Mouse (Mus musculus) c-Kit-positive CD71-positive TER-119-positive erythroid progenitor cells, embryonic 14.5 days (primary cell): ENCODE results near the gene Thrb.
"Not testable (repeated sequence)": the region's sequence is repeated elsewhere in the genome, so short reads cannot be mapped to it uniquely, and the experiment has no call there.

ENCODE experiments used
- DNase-seq: peaks from one replicate; pipeline ENCODE4 v3.0.0-alpha.2; 2013; ENCODE audit warnings: low spot score

Thrb gene

GRCm38 (mm10) chr14:17879446-17879845 is 219.4 kb downstream of the Thrb start:
- no peak for DNase-seq

DNA sequence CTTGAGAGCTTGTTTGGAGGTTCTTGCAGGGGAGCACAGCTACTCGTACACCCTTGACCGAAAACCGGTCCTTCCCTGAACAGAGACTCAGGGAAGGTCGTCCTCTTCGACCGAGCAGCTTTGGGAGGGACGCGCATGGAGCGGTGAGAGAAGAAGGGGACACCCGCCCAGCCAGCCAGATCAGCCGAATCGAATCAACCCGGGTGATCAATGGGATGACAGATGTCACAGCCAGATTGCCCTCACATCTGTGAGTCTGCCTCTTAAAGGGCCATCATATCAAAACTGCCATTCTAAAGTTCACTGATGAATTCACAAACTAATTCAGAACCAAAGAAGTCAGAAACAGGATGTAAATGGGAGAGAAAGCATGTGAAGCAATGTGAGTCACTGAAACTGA is 224.8 kb downstream of the Thrb start:
- DNase-seq = no peak

- DNase-seq = no peak
Observed at GRCm38 (mm10) chr14:17885320-17885719, 225.3 kb downstream of the Thrb start.

DNA sequence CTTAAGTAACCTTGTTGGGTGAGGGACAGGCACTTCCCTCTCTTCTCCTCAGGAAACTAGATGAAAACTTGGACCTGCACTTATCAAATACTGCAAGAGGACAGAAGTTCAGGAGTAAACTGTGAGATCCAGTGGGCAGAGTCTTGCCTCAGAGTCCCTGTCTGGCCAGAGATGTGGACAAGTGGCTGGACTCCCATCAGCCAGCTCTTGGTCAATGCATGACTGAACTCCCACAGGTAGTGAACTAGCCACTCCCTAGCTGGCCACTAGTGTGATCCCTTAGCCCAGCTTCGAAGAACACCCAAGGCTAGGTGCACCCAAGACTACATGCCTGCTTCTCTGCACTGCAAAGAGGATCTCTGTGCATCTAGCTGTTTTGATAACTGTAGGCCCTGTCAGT is 234.7 kb downstream of the Thrb start:
- no peak for DNase-seq

DNA sequence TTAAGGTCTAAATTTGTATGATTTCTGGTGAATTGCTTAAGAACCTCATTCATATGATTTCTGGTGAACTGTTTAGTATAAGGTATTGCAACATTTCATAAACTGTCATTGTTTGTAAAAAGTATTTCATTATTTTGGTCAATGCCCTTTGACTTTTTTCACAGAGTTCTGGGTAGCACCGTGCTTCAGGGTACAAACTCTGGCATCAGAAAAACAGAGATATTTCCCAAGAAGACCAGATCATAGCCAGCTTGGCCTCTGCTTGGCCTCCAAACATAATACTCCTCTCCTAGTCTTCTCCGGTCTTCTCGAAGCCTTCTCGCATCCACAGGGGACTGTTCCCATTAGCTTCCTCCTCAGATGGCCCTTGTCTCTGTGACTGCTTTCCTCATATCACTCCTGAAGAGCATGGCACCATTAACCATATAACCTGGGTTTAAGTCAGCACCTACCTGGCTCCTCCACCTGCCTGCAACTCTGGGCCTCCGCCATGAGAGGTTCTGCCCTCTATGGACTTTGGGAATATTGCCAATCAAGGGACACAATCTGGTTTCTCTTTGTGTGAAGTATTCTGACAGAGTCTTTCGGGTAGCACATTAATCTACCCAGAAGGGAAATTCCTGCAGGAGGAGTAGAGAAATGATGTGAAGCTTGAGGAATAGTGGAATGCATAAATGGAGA is 239.8 kb downstream of the Thrb start:
- no peak for DNase-seq

- no peak for DNase-seq
Observed at GRCm38 (mm10) chr14:17900414-17900795, 240.3 kb downstream of the Thrb start.

DNA sequence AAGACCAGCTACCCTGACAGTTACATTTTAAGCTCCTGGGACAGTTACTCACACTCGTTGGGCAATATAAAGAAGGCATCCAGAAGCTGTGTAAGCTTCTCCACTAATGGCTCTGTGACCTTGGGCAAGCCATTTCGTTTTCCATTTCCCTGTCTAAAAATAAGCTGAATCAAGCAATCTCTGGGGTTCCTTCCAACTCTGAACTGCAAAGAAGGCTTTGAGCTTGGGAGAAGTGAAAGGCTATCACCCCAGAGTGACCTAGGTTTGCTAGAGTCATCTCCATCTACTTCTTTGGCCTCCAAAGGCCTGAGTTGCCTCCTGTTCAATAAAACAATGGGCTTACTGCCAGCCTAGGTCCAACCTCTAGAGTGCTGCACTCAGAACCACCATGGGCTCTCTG is 242.4 kb downstream of the Thrb start:
- DNase-seq = no peak

- no peak for DNase-seq
Observed at GRCm38 (mm10) chr14:17903121-17903520, 243.1 kb downstream of the Thrb start.

GRCm38 (mm10) chr14:17904554-17904953 is 244.5 kb downstream of the Thrb start:
- DNase-seq = no peak

GRCm38 (mm10) chr14:17905627-17906026 is 245.6 kb downstream of the Thrb start:
- no peak for DNase-seq

DNA sequence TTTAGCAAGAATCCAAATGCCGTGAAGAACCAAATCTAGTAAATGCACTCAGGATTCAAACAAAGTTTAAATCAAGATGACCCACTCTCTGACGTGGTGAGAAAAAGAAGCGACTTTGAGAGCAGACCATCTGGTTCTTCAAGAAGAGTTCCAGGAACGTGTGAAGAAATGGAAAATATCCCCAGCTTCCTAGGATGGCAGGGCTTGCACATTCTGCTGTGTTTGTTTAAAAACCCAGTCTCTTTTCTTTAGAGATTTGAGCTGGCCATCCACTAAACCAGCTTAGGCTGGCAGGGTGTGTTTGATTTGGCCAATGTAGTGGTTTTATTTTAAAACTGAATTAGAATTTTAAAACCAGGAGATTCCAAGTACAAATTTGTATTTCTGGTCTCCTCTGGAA is 246.9 kb downstream of the Thrb start:
- DNase-seq = no peak

DNA sequence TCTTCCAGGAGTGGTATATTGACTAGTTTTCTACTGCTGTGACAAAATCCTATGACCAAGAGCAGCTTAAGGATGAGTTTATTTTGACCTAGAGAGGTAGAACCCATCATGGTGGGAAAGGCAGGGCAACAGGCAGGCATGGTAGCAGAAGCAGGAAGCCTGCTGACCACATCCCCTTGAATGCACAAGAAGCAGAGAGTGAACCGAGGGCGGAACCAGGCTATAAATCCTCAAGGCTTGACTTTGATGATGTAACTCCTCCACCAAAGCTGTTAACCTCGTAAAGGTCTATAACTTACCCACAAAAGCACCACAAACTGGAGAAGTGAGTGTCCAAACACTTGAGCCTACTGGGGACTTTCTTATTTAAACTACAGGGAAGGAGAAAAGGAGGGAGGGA is 251.1 kb downstream of the Thrb start:
- DNase-seq = no peak

DNA sequence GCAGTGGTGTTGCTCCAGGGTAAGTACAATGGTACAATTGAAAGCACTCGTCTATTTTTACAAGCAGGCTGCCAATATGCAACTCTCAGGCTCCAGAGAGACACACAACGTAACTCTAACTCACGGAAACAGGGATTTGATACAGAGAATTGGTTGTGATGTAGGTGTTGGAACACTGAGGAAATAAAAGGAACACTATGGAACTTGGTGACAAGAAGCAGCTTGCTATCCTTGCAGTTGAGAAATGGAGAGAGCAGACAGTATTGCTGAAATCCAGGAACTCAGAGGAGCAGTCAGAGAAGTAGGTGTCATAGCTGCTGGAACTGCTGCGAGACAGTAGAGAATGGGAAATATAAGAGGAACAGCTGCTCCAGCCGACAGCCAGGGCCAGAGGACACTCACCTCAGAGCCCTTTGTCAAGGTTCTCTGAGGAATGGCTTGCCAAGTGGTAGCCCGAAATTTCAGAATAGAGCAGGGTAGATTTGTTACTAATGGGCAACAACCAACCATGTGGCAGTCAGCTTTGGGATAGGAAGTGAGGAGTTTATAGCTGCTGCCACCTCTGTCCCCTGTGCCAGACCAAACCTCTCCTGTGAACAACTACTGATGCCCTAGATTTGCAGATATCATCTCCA is 252.6 kb downstream of the Thrb start:
- no peak for DNase-seq

DNA sequence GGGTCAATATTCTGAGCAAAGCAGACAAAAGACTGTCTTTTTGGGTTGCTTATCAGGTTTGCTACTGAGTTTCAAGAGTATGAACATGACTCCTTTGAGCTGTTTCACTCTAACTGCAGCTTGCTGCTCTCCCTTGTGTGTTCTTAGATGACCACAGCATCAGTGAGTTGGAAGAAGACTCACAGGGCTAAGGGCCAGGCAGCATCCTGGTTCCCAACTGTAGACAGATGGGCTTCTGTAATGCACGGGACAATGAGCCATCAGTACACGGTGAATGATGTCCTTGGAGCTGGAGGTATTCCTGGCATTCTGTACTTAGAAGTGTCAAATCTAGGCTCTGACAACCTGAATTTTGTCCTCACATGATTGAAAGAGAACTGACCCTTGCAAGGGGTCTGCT is 255.5 kb downstream of the Thrb start:
- no peak for DNase-seq

DNA sequence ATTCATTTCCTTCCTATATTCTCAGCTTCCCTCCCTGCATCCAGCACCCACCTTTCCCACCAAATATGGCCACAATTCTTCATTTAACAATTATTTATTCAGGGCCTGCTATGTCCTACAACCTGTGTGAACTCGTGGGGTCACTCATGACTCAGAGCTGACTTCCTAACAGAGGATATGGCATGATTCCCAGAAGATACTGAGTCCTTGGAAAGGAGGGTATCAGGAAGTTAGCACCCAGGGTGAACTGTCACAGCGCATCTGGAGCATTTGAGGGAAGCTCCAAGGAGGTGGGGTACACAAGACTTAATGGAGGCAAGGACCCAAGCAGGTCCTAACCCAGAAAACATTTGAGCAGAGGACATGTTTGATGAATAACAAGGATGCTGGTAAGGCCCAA is 256.6 kb downstream of the Thrb start:
- DNase-seq = no peak

DNA sequence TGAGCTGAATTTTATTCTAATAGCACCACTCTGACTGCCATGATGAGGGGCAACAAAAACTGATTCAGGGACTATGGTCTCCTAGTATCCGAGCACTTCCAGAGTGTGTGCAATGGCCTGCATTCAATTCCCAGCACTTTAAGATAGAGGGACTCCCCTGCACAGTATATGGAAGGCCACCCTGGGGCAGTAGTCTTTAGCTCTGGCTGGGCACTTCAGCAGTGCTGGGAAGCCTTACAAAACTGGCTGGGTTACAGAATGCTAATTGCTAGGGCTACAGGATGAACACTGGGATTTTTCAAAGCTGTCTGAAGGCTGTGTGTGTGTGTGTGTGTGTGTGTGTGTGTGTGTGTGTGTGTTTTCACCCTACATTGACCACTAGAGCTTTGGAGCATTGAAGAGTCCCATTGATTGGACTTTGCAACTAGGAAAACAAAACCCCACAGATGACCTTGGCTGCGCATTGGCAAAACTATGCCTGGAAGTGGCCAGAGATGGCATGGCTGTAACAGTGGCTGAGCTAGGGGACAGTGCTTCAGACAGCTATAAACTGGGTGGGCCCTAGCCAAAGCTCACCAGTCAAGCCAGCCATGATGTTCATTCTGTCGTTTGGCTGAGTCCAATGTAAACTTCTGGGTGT is 257.2 kb downstream of the Thrb start:
- DNase-seq = no peak

DNA sequence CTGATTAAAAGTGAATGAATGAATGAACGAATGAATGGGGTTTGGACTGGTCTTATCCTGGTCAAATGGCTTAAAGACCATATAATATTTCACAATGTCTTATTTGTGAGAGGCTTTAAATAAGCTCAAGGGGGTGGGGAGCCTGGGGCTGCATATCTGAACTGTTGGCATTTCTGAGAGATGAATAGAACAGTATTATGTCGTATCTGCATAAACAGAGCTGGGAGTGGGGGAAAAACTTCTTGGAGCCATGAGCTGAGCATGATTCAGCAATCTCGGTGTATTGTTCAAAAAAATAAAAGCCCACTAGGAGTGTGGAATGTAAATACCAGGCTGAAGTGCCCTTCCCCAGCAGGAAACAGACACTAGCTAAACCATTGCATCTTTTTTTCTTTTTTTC is 257.8 kb downstream of the Thrb start:
- no peak for DNase-seq

DNA sequence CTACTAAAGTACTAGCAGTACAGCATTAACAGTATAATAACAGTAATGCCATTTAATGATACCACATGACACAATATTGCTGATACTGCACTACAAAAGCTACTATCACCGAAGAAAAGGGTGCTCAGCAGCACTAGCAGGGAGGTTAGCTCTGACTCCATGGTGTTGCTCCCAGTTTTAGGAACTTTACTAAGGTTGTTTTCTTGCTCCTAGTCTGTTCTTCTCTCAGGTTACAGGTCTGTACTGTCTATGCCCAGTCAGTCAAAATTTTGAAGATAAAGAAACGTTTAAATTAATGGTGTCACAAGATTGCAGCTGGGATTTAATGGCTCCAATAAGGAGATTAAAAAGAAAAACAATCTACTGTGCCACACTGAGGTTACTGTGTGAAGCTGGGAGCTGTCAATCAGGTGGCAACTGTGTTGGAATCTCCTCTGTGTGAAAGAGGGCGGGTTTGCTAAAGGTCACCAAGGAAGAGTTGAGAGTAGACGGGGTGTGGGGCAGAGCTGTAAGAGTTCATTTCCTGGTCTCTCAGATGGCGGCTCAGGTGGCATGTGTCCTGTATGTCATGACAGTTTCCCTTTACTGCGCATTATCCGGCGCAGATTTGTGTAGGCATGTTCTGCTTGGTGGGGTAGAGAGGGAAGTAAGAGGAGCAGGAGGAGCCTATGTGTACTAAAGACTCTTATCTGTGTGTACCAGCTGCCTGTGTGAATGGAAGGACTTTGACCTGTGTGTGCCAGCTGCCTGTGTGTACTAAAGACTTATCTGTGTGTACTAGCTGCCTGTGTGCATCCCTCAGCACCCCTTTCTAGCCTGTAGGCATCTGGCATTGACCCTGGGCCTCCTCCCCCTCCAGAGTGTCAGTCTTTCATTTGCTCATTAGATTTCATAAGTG is 263.0 kb downstream of the Thrb start:
- no peak for DNase-seq

- no peak for DNase-seq
Observed at GRCm38 (mm10) chr14:17927469-17927868, 267.4 kb downstream of the Thrb start.

DNA sequence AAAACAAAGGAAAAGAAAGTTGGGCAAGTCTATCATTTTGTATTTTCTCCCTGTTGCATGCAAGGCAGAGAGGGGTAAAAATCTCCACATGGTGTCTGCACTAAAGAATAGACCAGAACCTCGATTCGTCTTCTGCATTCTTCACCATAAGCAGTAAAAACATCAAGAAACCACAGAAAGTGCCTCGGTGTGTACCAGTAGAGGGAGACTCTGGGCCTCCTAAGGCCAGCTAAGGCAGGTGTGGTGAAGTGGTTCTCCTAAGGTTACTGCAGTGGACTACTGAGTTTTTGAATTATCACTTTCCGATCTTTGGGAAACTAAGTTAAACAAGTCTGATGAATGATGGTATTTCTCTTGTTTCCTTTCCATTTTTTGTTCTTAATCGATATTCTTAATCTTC is 269.5 kb downstream of the Thrb start:
- no peak for DNase-seq

GRCm38 (mm10) chr14:17933475-17933874 is 273.4 kb downstream of the Thrb start:
- DNase-seq = no peak

- DNase-seq = not testable (repeated sequence)
Observed at GRCm38 (mm10) chr14:17934779-17935178, 274.7 kb downstream of the Thrb start.

DNA sequence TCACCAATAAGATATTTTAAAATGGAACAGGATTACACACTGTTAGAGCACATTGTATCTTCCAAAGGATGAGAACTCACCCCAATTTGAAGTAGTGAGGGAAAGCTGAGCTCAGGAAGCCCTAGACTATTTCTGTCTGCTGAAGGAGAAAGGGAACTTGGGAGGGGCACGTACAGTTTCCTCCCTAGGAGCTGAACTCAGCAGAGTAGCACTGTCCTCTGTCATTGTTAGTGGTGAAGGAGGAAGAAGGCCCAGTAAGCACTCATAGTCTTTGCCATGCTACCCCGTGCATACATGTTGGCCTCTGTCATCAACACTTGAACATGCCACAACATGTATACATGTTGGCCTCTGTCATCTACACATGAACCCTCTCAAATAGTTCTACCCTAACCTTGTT is 294.0 kb downstream of the Thrb start:
- no peak for DNase-seq
